Mouse (Mus musculus) gastrocnemius, postnatal 10 days (tissue): ENCODE results near the gene Slc35d1. TPM values are rescaled to one million over a fixed set of nuclear protein-coding genes. Genes with fewer than 3 reads are reported as not detected.
"Not testable (repeated sequence)": the region's sequence is repeated elsewhere in the genome, so short reads cannot be mapped to it uniquely, and the experiment has no call there.

Experiments
- DNase-seq: peaks from one replicate; pipeline ENCODE4 v3.0.0; 2021; ENCODE audit warnings: mixed read lengths
- total RNA-seq, 2 experiments: library from RNA; stranded (reverse); gene quantifications; 2 replicates each; pipeline ENCODE4 v1.2.3; 2021

Slc35d1 gene
- total RNA-seq, 2 experiments from 2014 or later = 4.8 to 5.5 TPM

DNA sequence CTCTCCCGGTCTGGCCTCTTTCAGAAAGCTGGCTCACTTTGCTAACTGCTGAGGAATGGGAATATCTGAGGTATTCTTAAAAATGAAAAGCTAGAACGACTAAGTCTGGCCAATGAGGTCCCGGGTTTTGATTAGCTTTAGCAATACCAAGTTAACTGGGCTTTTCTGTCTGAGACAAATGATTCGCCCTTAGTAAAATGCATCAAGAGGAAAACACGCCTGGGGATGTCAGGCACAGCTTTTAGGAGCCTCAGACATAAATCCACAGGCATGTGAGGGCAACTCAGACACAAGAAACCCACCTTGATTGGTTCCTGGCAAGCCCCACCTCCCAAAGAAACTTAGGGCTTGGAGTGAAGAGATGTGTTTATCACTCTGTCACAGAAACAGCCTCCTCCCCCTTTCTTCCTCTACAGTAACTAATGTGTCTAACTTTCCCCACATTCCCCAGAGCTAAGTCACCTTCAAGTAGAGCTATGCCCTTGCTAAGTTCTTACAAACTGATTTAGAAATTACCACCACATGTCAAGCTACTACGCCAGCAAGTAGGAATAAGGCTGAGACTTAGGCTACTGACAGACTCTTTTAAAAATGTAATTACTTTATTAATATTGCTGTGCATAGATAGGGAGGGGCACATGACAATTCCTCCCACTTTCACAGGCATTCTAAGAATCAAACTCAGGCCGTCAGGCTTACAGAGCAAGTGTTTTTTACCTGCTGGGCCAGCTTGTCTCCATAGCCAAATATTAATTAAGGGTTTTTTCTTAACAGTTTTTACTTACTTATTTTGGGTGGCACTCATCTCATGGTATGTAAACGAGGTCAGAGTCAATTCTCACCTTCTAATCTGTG is 26.0 kb downstream of the Slc35d1 start:
- DNase-seq = no peak

DNA sequence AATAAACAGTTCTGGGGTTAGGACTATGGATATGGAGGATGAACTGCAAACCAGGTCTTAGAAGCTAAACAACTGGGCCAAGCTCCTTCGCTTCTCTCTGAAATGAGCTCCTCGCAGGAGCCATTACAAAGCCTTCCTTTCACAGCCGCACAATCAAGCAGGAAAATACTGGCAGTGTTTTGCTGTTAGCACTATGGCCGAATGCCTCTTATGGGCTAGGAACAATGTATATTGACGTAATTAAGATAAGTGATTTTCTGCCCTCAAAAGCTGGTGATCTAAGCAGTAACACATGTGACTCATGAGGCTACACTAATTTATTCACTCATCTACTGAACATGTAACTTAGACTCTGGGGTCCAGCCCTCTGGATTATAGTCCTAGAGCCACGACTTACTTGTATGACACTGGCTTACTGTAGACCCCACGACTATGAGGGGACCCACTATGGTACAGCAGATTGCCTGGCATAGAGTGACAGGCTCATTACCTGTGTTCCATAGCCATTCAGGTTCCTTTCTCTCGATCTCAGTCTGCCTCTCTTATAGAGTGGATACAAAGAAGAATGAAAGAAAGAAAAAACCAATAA is 34.6 kb downstream of the Slc35d1 start:
- no peak for DNase-seq

DNA sequence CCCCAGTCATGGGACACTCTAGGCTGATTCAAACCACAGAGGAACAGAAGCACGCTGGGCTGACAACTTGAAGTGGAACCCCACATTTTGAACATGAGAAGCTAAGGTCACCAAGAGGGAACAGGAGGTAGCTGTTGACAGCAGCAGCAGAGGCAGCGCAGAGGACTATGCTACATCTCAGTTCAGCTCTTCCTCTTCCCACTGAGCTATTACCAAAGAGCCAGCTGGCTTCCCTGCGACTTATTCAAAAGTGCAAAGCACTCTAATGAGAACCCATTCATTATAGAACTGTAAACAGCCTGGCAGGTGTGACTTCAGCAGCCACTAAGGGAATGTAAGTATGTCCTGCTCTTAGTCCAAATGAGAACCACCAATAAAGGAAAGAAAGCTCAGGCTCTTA is 35.4 kb downstream of the Slc35d1 start:
- no peak for DNase-seq

DNA sequence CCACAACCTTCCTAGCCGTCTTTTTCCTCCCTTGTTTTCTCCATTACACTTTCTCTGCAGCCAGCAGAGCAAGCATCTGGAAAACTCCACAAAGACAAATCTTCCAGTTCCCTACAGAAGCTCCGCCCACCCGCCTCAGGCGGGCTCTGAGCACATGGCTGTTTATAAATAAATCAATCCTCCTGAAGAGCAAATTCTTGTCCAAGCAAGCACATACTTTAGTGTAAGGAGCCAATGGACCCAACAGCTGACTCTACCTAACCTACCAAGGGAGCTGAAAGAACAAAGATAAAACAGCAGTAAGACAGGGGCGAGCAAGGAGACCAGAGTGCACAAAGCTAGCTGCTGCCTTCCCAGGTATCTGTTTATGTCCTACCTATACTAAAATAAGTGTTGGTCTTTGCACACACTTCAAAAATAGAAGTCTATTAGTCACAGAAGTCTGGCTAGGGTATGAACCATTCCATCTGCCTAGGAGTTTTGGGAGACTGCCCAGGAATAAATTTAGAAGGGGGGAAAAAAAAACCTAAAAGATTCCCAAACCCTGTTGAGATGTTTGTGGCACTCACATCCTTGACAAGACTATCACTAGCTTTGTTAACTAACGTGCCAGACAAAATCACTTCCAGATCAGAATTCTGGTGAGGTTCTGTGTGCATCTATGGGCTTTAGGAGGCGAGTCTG is 36.2 kb downstream of the Slc35d1 start:
- peak; percentile 34 for DNase-seq

DNA sequence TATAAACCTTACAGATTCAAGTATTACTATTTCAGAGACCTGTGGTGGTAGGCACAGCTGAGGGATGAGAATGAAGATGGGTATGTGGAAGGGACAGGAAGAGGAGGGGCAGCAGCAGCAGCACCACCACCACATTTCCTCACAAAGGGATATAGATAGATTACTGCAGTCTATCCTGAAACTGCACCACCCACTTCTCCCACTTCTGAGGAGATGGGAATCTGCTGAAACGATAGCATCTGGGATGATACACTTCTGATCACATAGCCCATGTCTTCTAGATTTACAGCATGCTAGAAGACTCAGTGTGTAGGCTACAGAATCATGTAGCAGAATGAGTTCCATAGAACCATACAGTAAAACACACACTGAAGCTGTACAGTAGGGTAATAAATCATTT is 37.3 kb downstream of the Slc35d1 start:
- DNase-seq = no peak

DNA sequence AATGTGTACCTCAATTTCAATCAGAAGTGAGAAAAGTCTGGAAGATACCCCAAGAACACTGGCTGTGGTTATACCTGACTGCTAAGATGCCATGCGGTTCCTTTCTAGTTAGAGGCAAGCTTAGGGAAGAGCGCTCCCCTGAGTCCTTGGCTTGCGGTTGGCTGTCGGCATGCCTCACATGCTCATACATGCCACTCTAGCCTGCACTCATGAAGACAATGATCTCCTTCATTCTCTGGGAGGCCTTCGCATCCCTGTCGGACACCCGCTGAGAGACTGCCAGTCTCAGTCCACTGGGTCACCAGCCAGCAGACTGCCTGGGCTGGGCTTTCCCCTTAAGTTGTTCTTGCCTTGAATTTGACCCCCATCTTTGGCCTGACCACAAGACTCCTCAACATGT is 41.0 kb downstream of the Slc35d1 start:
- DNase-seq = no peak

DNA sequence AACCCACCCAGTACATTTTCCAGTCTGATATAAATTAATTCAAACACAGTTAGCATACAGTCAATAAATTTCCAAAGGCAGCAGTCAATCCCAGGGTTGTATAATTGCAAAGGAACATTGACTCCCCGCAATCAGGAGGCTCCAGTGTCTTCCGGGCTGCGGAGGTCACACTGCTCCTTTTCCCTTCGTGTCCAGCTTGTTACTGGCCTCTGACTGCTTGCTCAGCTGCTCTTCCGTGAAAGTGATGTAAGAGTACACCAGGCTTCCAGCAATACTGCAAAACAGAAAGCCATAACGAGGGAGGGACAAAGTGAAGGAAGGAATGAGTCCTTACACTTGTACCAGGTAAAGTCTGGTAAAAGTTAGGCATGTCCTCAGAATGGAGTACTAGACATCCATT is 41.5 kb downstream of the Slc35d1 start:
- no peak for DNase-seq

DNA sequence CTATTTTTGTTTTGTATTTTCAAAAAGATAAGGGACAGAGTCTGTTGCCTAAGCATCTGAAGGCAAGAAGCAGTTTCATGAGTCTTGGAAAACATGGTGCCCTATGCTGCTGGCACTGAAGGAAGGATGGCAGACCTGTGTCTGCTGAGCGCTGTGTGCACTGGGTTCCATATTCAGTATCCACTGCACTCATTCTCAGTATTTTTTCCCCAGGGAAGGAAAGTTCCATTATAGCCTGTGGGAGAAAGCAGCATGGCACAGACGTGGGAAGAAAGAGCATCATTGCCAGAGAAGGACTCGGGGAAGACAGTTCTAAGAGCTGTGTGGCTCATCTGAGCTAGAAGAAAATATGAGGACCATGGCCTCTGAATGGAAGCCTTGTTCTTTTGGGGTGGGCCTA is 43.7 kb downstream of the Slc35d1 start:
- no peak for DNase-seq

DNA sequence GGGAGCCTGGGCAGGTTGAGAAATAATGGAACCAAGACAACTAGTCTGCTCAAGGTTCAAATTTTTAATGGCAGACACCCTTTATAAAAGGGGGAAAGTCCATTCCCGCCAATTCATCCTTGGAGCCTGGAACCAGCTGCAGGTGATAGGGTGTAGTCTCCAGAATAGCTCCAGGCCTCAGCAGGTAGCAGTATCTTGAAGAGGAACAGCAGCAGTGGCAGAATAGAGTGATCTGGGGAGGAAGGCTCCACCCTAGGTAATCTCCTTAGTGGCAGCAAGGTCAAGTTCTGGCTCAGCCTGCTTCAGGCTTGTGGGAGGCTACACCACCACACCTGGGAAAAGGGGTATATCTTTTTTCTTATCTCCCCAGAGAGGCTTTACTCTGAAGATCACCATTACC is 48.8 kb downstream of the Slc35d1 start:
- not testable (repeated sequence) for DNase-seq

DNA sequence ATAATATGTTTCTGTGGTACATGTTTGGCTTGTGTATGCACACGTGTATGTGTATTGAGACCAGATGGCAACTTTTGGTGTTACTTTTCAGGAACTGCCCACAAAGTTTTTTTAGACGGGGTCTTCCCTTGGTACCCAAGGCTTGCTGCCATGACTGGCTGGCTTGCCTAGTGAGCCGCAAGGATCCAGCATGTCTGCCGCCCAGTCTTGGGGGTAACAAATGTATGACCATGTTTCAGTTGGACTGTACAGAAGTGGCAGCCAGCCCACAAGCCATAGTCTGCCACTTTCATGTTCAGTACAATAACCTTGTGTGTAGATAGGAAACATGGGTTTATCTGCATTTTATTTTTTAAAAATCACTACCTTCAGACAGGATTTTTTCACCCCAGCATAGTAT is 56.2 kb downstream of the Slc35d1 start:
- DNase-seq = no peak

DNA sequence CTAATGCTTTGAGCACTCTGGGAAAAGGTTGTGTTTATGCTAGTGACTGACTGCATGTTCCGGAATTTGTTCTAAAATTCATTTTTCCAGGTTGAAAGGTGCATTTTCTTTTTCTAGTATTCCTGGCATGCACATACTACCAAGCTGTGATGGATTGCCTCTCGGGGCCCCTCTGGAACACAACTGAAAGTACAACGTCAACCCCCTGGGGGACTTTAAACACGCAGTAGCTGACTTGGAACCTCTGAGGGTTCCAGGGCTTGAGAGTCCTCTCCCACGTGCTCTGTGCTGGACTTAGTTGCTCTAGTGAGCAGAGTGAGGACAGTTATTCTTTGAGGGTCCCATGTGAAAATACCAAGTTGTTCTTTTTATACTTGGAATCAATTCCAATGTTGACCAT is 63.0 kb downstream of the Slc35d1 start:
- DNase-seq = no peak

DNA sequence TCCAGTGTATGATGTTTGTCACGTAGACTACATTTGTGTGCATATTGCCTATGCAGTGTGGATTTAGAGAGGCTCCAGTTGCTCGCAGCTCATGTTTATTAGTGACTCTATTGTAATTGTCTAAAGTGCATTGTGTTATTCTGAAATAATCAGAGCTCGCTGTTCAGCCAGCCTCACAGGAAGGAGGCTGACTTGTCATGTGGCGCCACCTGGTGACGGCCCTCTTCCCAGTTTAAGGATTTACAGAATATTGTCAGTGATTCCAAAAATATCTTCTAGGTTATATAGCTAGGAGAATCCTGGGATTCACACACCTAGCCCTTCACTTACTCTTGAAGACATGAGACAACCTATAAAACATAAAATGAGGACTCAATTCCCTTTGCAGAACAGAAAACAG is 68.6 kb downstream of the Slc35d1 start:
- peak; percentile 87 for DNase-seq

DNA sequence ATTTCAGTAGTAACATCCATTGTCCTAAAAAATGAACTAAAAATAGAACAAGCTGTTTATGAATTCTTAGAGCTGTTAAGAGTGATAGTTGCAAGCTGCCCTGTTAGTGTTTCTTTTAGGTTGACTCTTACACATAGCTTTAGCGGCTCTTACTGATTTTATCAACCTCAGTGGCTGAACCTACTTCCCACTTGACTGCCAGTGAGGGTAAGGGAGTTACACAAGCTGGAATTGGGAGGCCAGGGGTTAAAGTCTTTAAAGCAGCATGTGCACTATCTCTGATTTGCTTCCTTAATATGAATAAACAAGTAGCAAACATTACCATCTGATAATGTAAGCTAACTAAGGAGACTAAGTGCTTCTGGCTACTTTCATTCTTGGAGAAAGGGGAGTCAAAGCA is 78.0 kb downstream of the Slc35d1 start:
- no peak for DNase-seq

DNA sequence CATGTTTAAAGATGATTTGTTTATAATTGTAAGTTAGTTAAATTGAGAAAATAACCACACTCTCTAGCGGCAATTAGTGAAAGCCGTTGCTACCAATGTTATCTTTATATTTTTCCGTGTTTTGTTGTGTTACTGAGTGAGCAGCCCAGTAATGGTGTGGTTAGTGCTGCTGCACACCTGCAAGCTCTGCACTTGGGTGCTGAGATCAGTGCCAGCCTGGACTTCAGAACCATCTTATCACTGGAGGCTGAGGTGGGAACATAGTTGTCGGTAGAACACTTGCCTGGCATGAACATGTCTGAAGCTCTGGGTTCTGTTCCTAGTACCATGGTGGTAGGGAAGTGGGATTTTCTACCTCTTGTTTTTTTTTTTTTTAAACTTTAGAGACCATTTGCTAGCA is 88.4 kb downstream of the Slc35d1 start:
- no peak for DNase-seq

DNA sequence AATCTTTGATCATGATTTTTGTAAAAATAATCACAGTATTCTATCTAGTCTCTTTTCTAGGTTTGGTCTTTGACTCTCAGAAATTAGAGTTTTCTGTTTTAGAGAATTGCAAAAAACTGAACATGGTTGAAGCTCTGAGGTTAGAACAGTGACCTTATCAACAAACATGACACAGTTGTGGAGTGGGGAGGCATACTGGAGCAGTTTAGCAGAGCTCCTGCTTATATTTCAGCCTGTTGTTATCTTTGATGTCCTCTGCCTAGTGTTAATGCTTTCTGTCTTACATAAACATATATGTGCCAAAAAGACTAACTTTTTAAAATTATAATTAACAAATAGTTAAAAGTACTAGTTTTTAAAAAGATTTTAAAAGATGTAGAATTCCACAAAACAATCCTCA is 91.4 kb downstream of the Slc35d1 start:
- no peak for DNase-seq

DNA sequence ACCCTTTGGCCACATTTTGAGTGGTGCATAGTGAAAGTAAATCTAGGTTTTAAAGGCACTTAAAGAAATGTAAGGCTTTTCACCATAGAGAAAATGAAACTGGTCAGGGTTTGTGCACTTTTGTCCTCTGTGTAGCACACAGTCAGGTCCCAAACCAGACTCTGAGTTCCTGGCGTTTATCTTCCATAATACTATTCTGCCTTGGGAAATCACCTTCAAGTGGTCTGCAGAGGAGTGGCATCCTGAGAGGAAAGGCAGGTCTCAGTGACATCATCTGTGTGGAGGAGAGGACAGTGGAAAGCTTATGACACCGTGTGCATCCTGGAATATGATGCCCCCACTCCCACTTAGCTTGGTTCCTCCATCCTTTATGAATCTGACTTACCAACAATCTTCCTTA is 91.9 kb downstream of the Slc35d1 start:
- DNase-seq = no peak

DNA sequence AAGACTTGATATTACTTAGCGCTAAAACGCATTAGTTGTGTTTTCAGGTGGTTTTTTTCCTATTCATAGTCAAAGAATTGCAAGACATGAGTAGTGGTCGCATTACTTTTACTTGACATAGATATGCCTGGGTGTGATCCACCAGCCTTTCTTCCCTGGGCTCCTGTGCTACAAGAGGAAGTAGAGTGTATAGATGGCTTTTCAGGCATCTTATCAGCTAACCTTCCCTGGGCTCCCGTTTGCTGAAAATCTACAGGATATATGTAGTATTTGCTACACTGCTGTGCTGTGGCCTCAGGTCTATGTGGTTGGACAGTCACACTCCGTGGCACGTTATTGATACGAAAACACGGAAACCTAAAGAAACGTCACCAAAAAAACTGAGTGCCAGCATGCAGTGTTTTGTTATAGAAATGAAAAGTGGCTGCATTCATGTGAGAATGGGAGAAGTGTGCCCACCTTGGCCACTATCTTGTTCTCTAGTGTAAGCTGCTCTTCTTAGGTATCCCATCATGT is 94.0 kb downstream of the Slc35d1 start:
- DNase-seq = no peak

Other genes starting within 250 kb of the Slc35d1 start
- not detected for gene Tctex1d1, start 236.6 kb downstream of the Slc35d1 start, total RNA-seq
- not detected for gene Insl5, start 188.3 kb downstream of the Slc35d1 start, total RNA-seq
- 10 to 100 TPM; 28.1 to 35.4 TPM for gene Mier1, start 100.8 kb downstream of the Slc35d1 start, total RNA-seq
- 1 to 10 TPM in 1 of 2 experiments, under 1 TPM in 1; 0.89 to 1.6 TPM for gene Wdr78, start 100.6 kb downstream of the Slc35d1 start, total RNA-seq
- not detected for gene 4921539E11Rik, start 75.7 kb upstream of the Slc35d1 start, total RNA-seq
- 10 to 100 TPM; 18.3 to 19.7 TPM for gene Oma1, start 98.6 kb upstream of the Slc35d1 start, total RNA-seq